Mouse (Mus musculus) left cerebral cortex, postnatal 10 days (tissue): ENCODE data around the gene Bdkrb2. TPM values are rescaled to one million over a fixed set of nuclear protein-coding genes. Genes with fewer than 3 reads are reported as not detected.

Experiments
- DNase-seq, 2 experiments: peaks; one replicate each; pipeline ENCODE4 v3.0.0; 2021 to 2022; ENCODE audit warnings: low spot score in 2 of 2, mixed read lengths in 1 of 2; ENCODE audit errors: extremely low spot score in 1 of 2
- intact Hi-C: fragments of 180-260 bp; cut with DNase I; formaldehyde crosslinking; loops from one replicate; pipeline ENCODE4 v1.15.1; 2025
- total RNA-seq, 2 experiments: library from RNA; stranded (reverse); gene quantifications; 2 replicates each; pipeline ENCODE4 v1.2.3; 2021

Gene Bdkrb2
- total RNA-seq, 2 experiments from 2014 or later: 0.28 to 0.65 TPM

DNA sequence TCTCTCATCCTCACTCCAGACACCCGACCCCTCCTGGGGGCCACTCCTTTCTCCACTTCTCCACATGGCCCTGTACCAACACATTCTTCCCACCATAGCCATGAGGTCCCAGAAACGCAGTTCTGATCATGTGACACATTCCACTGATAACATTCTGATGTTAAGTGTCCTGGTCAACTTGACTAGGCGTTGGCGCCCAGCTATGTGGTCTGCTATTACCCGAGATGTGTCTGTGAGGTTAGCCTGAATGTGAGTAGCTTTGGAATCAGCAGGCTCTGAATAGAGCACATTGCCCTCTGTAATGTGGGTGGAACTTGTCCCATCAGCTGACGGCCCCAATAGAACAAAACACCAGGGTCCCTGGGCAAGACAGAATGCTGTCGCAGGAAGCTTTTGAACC lies 18.2 kb upstream of the Bdkrb2 start:
- intact Hi-C loops: no loop called here

GRCm38 (mm10) chr12:105545696-105546435 lies 17.2 kb upstream of the Bdkrb2 start:
- intact Hi-C loops: no loop called here
- DNase-seq: no peak

More for the DNA sequence above, 18.2 kb upstream of the Bdkrb2 start:
- DNase-seq: no peak

GRCm38 (mm10) chr12:105546538-105546937 lies 16.5 kb upstream of the Bdkrb2 start:
- intact Hi-C loops: no loop called here
- DNase-seq: no peak

GRCm38 (mm10) chr12:105547151-105547550 lies 15.9 kb upstream of the Bdkrb2 start:
- DNase-seq: no peak
- intact Hi-C loops: no loop called here

GRCm38 (mm10) chr12:105548001-105548400 lies 15.0 kb upstream of the Bdkrb2 start:
- DNase-seq: no peak
- intact Hi-C loops: no loop called here

- intact Hi-C loops: no loop called here
Measured at GRCm38 (mm10) chr12:105548881-105549280, 14.1 kb upstream of the Bdkrb2 start.

GRCm38 (mm10) chr12:105549835-105550802 lies 12.9 kb upstream of the Bdkrb2 start:
- intact Hi-C loops: no loop called here
- DNase-seq: no peak

More at GRCm38 (mm10) chr12:105548881-105549280, 14.1 kb upstream of the Bdkrb2 start:
- DNase-seq: no peak

DNA sequence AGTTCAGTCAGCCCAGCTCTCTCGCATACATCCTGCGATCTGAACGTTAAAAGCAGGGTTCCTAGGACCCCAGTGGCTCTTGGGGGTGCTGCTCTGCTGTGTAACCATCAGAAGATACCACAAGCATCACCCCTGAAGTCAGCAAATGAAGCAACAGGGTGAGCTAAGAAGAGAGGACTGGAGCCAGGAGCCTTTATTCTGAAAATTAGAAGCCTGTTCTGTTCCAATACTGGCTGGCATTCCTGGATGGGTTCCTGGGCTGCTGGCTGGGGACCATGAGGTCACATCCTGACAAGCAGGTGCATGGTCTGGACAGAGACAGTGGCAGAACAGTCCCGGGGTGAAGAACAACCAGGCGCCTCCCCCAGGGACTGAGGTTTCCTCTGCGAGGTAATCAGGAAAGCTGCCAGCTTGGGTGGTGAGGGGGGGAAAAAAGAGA lies 11.5 kb upstream of the Bdkrb2 start:
- intact Hi-C loops: no loop called here
- no peak for DNase-seq

- intact Hi-C loops: no loop called here
- DNase-seq: no peak
Measured at GRCm38 (mm10) chr12:105554151-105554772, 8.8 kb upstream of the Bdkrb2 start.

DNA sequence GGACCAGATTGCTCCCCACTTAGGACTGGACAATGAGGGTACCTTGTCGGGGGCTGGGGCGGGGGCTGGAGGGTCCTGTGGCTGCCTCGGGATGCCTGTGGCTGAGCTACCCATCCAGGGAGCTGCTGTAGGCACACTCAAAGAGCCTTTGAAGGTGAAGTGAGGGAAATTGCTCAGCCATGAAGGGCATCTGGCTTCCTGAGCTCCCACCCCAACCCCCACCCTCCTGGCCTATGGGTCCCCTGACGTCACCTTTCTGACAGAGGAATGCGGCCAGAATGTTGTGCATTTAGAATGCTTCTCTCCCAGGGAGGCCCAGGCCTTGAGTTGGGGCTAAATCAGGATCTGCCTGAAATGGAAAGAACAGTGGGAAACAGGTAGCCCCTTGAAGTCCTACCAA lies 7.9 kb upstream of the Bdkrb2 start:
- intact Hi-C loops: no loop called here
- no peak for DNase-seq

- intact Hi-C loops: no loop called here
- peak in 1 of 2 experiments; percentile 67 for DNase-seq
Measured at GRCm38 (mm10) chr12:105557250-105557925, 5.6 kb upstream of the Bdkrb2 start.

- intact Hi-C loops: no loop called here
- DNase-seq: no peak
Measured at GRCm38 (mm10) chr12:105561007-105561534, 2.0 kb upstream of the Bdkrb2 start.

DNA sequence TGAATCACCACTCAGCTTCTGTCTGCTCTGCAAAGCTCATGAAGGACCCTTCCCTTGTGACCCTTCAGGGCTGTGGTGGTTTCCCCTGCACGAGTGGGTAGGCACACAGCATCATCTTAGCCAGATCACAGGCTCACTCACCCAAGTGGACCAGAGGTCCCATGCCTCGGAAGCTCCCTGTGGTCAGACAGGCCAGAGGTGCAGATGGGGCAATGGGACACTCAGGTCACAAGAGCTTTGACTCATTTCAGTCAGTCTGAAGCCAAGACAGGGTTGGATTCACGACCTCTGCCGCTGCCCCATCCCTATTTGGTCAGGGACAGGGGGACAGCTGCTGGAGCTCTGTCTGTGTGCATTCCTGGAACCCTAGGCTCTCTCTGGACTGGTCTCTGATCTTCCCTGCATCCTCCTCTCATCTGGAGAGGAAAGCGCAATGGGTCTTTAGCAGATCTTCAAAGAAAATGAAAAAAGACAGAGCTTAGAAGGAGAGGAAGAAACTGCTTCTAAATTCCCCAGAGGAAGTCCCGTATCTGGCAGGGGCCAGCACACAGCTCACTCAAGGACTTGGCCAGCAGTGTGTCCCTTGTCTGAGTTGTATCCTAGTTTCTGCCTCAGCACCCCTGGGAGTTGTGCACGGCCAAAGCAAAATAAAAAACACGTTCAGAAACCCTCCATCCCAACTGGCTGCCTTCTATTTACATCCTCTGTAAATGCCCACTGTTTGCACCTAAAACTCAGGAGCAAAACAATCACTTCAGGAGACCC lies 788 bp upstream of the Bdkrb2 start:
- DNase-seq: no peak
- intact Hi-C loops: no loop called here

DNA sequence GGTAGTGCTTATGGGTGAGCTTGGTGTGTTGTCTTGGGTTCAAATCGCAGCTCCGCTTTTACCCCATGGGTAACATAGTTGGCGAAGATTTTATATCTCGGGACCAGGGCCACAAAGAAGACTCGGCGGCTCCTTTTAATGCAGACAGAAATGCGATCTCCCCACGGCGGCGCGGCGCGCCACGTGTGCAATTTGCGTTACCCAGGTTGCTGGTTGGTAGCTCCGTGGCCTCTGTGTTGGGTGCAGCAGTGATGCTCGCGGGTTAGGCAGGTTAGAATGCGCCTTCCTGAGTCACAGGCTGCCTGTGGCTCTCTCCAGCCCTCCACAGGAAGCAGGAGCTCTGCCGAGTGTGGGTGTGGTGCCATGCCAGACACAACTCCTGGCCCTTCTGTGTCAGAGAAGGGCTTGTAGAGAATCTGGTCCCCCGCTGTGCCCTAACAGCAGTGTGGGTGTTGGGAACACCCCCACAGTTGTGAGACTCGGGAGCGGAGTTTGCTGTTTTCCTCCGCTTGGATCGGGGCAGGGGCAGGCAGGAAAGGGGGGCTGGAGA lies 775 bp downstream of the Bdkrb2 start:
- DNase-seq: no peak
- intact Hi-C loops: no loop called here

DNA sequence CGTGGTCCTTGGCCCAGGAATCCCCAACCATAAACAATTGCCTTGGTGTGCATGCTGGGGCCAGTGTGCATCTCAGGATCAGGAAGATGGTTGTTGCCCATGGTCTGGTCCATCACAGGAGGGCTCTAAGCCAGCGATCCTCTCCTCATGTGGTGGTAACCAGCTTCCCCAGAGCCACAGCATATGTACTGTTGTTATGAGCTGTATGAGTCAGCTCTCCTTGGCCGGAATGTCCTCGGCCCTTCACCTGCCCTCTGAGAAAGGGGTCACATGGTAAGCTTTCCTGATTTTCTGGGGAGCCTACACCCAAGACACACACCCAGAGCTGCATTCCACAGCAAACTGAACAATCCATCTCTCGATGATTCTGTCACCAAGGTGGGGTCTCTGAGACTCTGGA lies 2.2 kb downstream of the Bdkrb2 start:
- no peak for DNase-seq
- intact Hi-C loops: no loop called here

- intact Hi-C loops: loop anchor here (5.0 kb wide), 1 partner anchor 60 kb away; no protein-coding TSS in a partner anchor
- no peak for DNase-seq
Measured at GRCm38 (mm10) chr12:105571867-105572266, 8.8 kb downstream of the Bdkrb2 start.

DNA sequence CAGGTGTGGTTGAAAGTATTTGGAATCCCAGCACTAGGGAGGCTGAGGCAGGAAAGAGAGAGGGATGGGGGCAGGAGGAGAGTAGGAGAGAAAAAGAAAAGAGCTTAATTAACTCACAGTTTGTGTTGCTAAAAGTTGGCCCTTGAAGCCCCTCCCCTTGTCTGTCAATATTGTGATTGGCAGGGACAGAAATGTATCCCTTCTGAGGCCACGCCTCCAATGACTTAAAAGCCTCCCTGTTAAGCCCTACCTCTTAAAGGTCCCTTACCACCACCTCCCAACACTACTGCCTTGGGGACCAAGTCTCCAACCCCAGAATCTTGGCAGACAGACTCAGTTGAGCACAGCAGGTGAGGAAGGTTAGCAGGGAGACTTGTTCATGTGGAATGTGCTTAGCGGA lies 9.6 kb downstream of the Bdkrb2 start:
- no peak for DNase-seq
- intact Hi-C loops: loop anchor here (5.0 kb wide), 1 partner anchor 60 kb away; no protein-coding TSS in a partner anchor
